Mouse (Mus musculus) megakaryocyte, embryonic 14.5 days (primary cell): Measurements from ENCODE around the gene Dnah14.

Experiments
- FLI1 ChIP-seq: IDR thresholded peaks from 2 replicates; pipeline ENCODE4 v1.6.1; 2012; ENCODE audit warnings: low read length, inconsistent platforms, mixed read lengths
- GATA1 ChIP-seq: IDR thresholded peaks from 3 replicates; pipeline ENCODE4 v1.6.1; 2012; ENCODE audit warnings: mixed read lengths, low read length, inconsistent platforms, borderline replicate concordance

- TF ChIP-seq FLI1 = no peak
- TF ChIP-seq GATA1 = no peak
Measured at GRCm38 (mm10) chr1:181844874-181845547, 268.7 kb downstream of the Dnah14 start.
